Mouse (Mus musculus) stomach, postnatal 0 days (tissue): ENCODE measurements around the gene Bsn.

Experiments used
- CTCF ChIP-seq: IDR thresholded peaks from 2 replicates; pipeline ENCODE4 v1.5.1; 2016; ENCODE audit warnings: antibody characterized with exemption, low read depth, mild to moderate bottlenecking, moderate library complexity
- EP300 ChIP-seq: optimal IDR thresholded peaks from 2 replicates; pipeline ENCODE3; 2016; ENCODE audit warnings: antibody characterized with exemption

- no peak for TF ChIP-seq CTCF
- TF ChIP-seq EP300 = no peak
These were observed 15.4 kb upstream of the Bsn start for GRCm38 (mm10) chr9:108205571-108205901.
